Mouse (Mus musculus): ENCODE measurements at regions not wholly inside any gene's neighbourhood (a gene's known extent, or its start where the extent isn't known, plus 50 kb on each side); places are given as distances from the start of the nearest gene placed in this dataset.

- H3K9me3 ChIP-seq (ENCODE audit: low read length) = no peaks in the 10 kb centered on the region
- H3K4me3 ChIP-seq (ENCODE audit: low read depth, low read length) = no peak overlapping the region
- H3K4me1 ChIP-seq (ENCODE audit: insufficient read depth) = no peaks in the 10 kb centered on the region
- H3K36me3 ChIP-seq (replicated peaks; ENCODE audit: insufficient read depth, low read length) = no peaks in the 10 kb centered on the region
- no peak for TF ChIP-seq CTCF (IDR thresholded peaks at IDR 0.05; ENCODE audit: low read depth)
- no peak for TF ChIP-seq EP300 (IDR thresholded peaks at IDR 0.05; ENCODE audit: low read depth)
- ATAC-seq = no peak
- no peak overlapping the region for H3K9ac ChIP-seq (replicated peaks)
- 74% methylated on average over 22 of the region's 22 CpGs for WGBS (ENCODE audit: insufficient replicate concordance)
- DNase-seq = no peak
- no peaks in the 10 kb centered on the region for H3K27me3 ChIP-seq (ENCODE audit: insufficient read depth, low read length)
- no peak overlapping the region for H3K27ac ChIP-seq (ENCODE audit: low read depth)
- H3K4me2 ChIP-seq (ENCODE audit: low read depth, low read length) = no peak overlapping the region
These were observed 235.0 kb upstream of the Irx1 start for GRCm38 (mm10) chr13:72198341-72199105.

GRCm38 (mm10) chr13:72209518-72209917 is 246.0 kb upstream of the Irx1 start:
- DNase-seq (no peak), ATAC-seq (no peak)
- Histone ChIP-seq H3K9ac (replicated peaks) (no peak overlapping the region), H3K36me3 (replicated peaks; ENCODE audit: insufficient read depth, low read length) (no peaks in the 10 kb centered on the region), H3K4me1 (ENCODE audit: insufficient read depth) (no peaks in the 10 kb centered on the region), H3K9me3 (ENCODE audit: low read length) (no peaks in the 10 kb centered on the region), H3K4me2 (ENCODE audit: low read depth, low read length) (no peak overlapping the region), H3K27me3 (ENCODE audit: insufficient read depth, low read length) (no peaks in the 10 kb centered on the region), H3K27ac (ENCODE audit: low read depth) (no peak overlapping the region), H3K4me3 (ENCODE audit: low read depth, low read length) (no peak overlapping the region)
- TF ChIP-seq EP300 (IDR thresholded peaks at IDR 0.05; ENCODE audit: low read depth) (no peak), CTCF (IDR thresholded peaks at IDR 0.05; ENCODE audit: low read depth) (no peak)
- 68% methylated on average over 5 of the region's 5 CpGs for WGBS (ENCODE audit: insufficient replicate concordance)

GRCm38 (mm10) chr13:72209946-72210456 is 246.5 kb upstream of the Irx1 start:
- DNase-seq (no peak), ATAC-seq (no peak)
- Histone ChIP-seq H3K9me3 (ENCODE audit: low read length) (no peaks in the 10 kb centered on the region), H3K4me1 (ENCODE audit: insufficient read depth) (no peaks in the 10 kb centered on the region), H3K27me3 (ENCODE audit: insufficient read depth, low read length) (no peaks in the 10 kb centered on the region), H3K27ac (ENCODE audit: low read depth) (no peak overlapping the region), H3K36me3 (replicated peaks; ENCODE audit: insufficient read depth, low read length) (no peaks in the 10 kb centered on the region), H3K4me2 (ENCODE audit: low read depth, low read length) (no peak overlapping the region), H3K9ac (replicated peaks) (no peak overlapping the region), H3K4me3 (ENCODE audit: low read depth, low read length) (no peak overlapping the region)
- 26% methylated on average over 10 of the region's 10 CpGs for WGBS (ENCODE audit: insufficient replicate concordance)
- no peak for TF ChIP-seq CTCF (IDR thresholded peaks at IDR 0.05; ENCODE audit: low read depth)
- TF ChIP-seq EP300 (IDR thresholded peaks at IDR 0.05; ENCODE audit: low read depth) = no peak

GRCm38 (mm10) chr13:72210474-72211309 is 247.2 kb upstream of the Irx1 start:
- H3K9ac ChIP-seq (replicated peaks) = no peak overlapping the region
- no peaks in the 10 kb centered on the region for H3K36me3 ChIP-seq (replicated peaks; ENCODE audit: insufficient read depth, low read length)
- TF ChIP-seq CTCF (IDR thresholded peaks at IDR 0.05; ENCODE audit: low read depth) (no peak), EP300 (IDR thresholded peaks at IDR 0.05; ENCODE audit: low read depth) (no peak)
- H3K4me2 ChIP-seq (ENCODE audit: low read depth, low read length) = no peak overlapping the region
- 60% methylated on average over 7 of the region's 7 CpGs for WGBS (ENCODE audit: insufficient replicate concordance)
- no peak overlapping the region for H3K27ac ChIP-seq (ENCODE audit: low read depth)
- H3K4me3 ChIP-seq (ENCODE audit: low read depth, low read length) = no peak overlapping the region
- H3K27me3 ChIP-seq (ENCODE audit: insufficient read depth, low read length) = no peaks in the 10 kb centered on the region
- DNase-seq = no peak
- H3K9me3 ChIP-seq (ENCODE audit: low read length) = no peaks in the 10 kb centered on the region
- no peaks in the 10 kb centered on the region for H3K4me1 ChIP-seq (ENCODE audit: insufficient read depth)
- no peak for ATAC-seq

- Histone ChIP-seq H3K27ac (ENCODE audit: low read depth) (no peak overlapping the region), H3K9me3 (ENCODE audit: low read length) (no peaks in the 10 kb centered on the region), H3K9ac (replicated peaks) (no peak overlapping the region), H3K4me1 (ENCODE audit: insufficient read depth) (no peaks in the 10 kb centered on the region), H3K4me3 (ENCODE audit: low read depth, low read length) (no peak overlapping the region), H3K4me2 (ENCODE audit: low read depth, low read length) (no peak overlapping the region), H3K36me3 (replicated peaks; ENCODE audit: insufficient read depth, low read length) (no peaks in the 10 kb centered on the region), H3K27me3 (ENCODE audit: insufficient read depth, low read length) (no peaks in the 10 kb centered on the region)
- ATAC-seq = no peak
- 80% methylated on average over 4 of the region's 4 CpGs for WGBS (ENCODE audit: insufficient replicate concordance)
- no peak for DNase-seq
- TF ChIP-seq CTCF (IDR thresholded peaks at IDR 0.05; ENCODE audit: low read depth) = no peak
- TF ChIP-seq EP300 (IDR thresholded peaks at IDR 0.05; ENCODE audit: low read depth) = no peak
These were observed 248.2 kb upstream of the Irx1 start for GRCm38 (mm10) chr13:72211716-72212115.

- Histone ChIP-seq H3K4me1 (ENCODE audit: insufficient read depth) (no peaks in the 10 kb centered on the region), H3K4me2 (ENCODE audit: low read depth, low read length) (no peak overlapping the region), H3K27me3 (ENCODE audit: insufficient read depth, low read length) (no peaks in the 10 kb centered on the region), H3K4me3 (ENCODE audit: low read depth, low read length) (no peak overlapping the region), H3K9ac (replicated peaks) (no peak overlapping the region), H3K36me3 (replicated peaks; ENCODE audit: insufficient read depth, low read length) (no peaks in the 10 kb centered on the region), H3K9me3 (ENCODE audit: low read length) (no peaks in the 10 kb centered on the region), H3K27ac (ENCODE audit: low read depth) (no peak overlapping the region)
- DNase-seq (no peak), ATAC-seq (no peak)
- 73% methylated on average over 2 of the region's 2 CpGs for WGBS (ENCODE audit: insufficient replicate concordance)
- no peak for TF ChIP-seq EP300 (IDR thresholded peaks at IDR 0.05; ENCODE audit: low read depth)
- TF ChIP-seq CTCF (IDR thresholded peaks at IDR 0.05; ENCODE audit: low read depth) = no peak
These were observed 249.2 kb upstream of the Irx1 start for GRCm38 (mm10) chr13:72212747-72213146.

Measured in liver, postnatal 0 days (tissue).